Comparison of ENCODE assay signal across 30 mouse cellular contexts in the genomic region with DNA sequence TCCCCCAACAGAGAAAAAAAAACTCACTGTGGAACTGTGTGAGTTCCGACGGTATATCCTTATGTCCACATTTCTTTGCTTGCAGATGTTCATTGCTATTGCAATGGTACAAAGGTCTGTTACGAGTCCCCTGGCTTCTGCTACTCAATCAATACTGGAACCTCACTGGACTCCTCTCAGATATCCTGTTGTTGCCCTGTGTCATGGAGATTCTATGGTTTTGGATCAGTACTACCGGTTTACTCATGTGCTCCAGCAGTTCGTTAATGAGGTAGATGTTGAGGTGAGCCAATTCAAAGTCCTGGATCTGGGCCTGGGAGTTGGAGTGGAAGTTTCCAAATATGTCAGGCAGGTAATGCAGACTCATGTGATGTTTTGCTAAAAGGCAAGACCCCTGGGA. TPM values are rescaled to one million over a fixed set of nuclear protein-coding genes. Genes with fewer than 3 reads are reported as not detected.
"Had no signal": no experiment of that assay in that cellular context is flagged by ENCODE, and none has a peak within 500 bp of the region (broad histone marks: within the 10 kb centered on the region; RNA-seq: fewer than 3 reads in every experiment).

No protein-coding gene starts in this region.

- ATAC-seq: forebrain, embryonic 13.5 days; forebrain, embryonic 14.5 days; forebrain, embryonic 15.5 days; forebrain, embryonic 16.5 days; forebrain, postnatal 0 days had no signal

- H3K4me3 ChIP-seq: embryonic facial prominence, embryonic 10.5 days; embryonic facial prominence, embryonic 12.5 days; embryonic facial prominence, embryonic 13.5 days; embryonic facial prominence, embryonic 15.5 days; erythroblast, embryonic 14.5 days; forebrain, embryonic 10.5 days; forebrain, embryonic 12.5 days; forebrain, embryonic 13.5 days; forebrain, embryonic 15.5 days; gastrocnemius, adult 2 months had no signal

- H3K9me3 ChIP-seq: embryonic facial prominence, embryonic 10.5 days; embryonic facial prominence, embryonic 12.5 days; embryonic facial prominence, embryonic 13.5 days; embryonic facial prominence, embryonic 15.5 days; forebrain, embryonic 10.5 days; forebrain, embryonic 12.5 days; forebrain, embryonic 13.5 days; forebrain, embryonic 15.5 days had no signal

- H3K36me3 ChIP-seq: embryonic facial prominence, embryonic 10.5 days; embryonic facial prominence, embryonic 12.5 days; embryonic facial prominence, embryonic 13.5 days; embryonic facial prominence, embryonic 15.5 days; forebrain, embryonic 10.5 days; forebrain, embryonic 12.5 days; forebrain, embryonic 15.5 days had no signal

- H3K27me3 ChIP-seq: embryonic facial prominence, embryonic 12.5 days; embryonic facial prominence, embryonic 13.5 days; embryonic facial prominence, embryonic 15.5 days; forebrain, embryonic 12.5 days; forebrain, embryonic 13.5 days; forebrain, embryonic 15.5 days had no signal

- H3K4me1 ChIP-seq: embryonic facial prominence, embryonic 12.5 days; embryonic facial prominence, embryonic 13.5 days; embryonic facial prominence, embryonic 15.5 days; forebrain, embryonic 12.5 days; forebrain, embryonic 13.5 days; forebrain, embryonic 15.5 days had no signal

- H3K4me2 ChIP-seq: embryonic facial prominence, embryonic 12.5 days; embryonic facial prominence, embryonic 13.5 days; embryonic facial prominence, embryonic 15.5 days; forebrain, embryonic 12.5 days; forebrain, embryonic 13.5 days; forebrain, embryonic 15.5 days had no signal

- DNase-seq: cerebellum, adult 2 months; cerebellum, adult 8-10 months; cerebellum, adult 9-10 months; cerebellum, adult 9-11 months; cerebellum, postnatal 10 days; cerebellum, postnatal 14 days; cerebellum, postnatal 25 days; cerebellum, postnatal 36 days; embryo, embryonic 11 days; forebrain, postnatal 0 days; gastrocnemius, adult 2 months; gastrocnemius, postnatal 10 days; gastrocnemius, postnatal 14 days; gastrocnemius, postnatal 25 days; gastrocnemius, postnatal 36 days; heart, adult 11 months; heart, adult 18-20 months had no signal

- H3K27ac ChIP-seq: embryonic facial prominence, embryonic 10.5 days; embryonic facial prominence, embryonic 12.5 days; embryonic facial prominence, embryonic 13.5 days; embryonic facial prominence, embryonic 15.5 days; forebrain, embryonic 10.5 days; forebrain, embryonic 12.5 days; forebrain, embryonic 13.5 days; forebrain, embryonic 15.5 days; gastrocnemius, adult 2 months had no signal

- H3K9ac ChIP-seq: embryonic facial prominence, embryonic 12.5 days; embryonic facial prominence, embryonic 13.5 days; embryonic facial prominence, embryonic 15.5 days; forebrain, embryonic 12.5 days; forebrain, embryonic 13.5 days; forebrain, embryonic 15.5 days; forebrain, postnatal 0 days had no signal

RNA-seq across cellular contexts. Expression of gene Slc38a11, which starts 10.6 kb away (rescaled TPM):
- total RNA-seq: granulocyte monocyte progenitor cell, adult 5-6 weeks had no signal
- polyA plus RNA-seq: embryonic facial prominence, embryonic 11.5 days; erythroblast, embryonic 14.5 days had no signal
